Mouse (Mus musculus) mesoderm, embryonic 11.5 days (tissue): ENCODE results near the gene Zfhx3.

Source experiments
- DNase-seq: peaks from one replicate; pipeline ENCODE4 v3.0.0-alpha.2; 2012; ENCODE audit warnings: low read depth, low spot score

Gene Zfhx3

GRCm38 (mm10) chr8:108886599-108887255 is 944.3 kb downstream of the Zfhx3 start:
- DNase-seq = peak; percentile 76

- DNase-seq = no peak
Observed at GRCm38 (mm10) chr8:108887256-108887615, 944.8 kb downstream of the Zfhx3 start.

- DNase-seq = no peak
Observed at GRCm38 (mm10) chr8:108887890-108888289, 945.4 kb downstream of the Zfhx3 start.

GRCm38 (mm10) chr8:108888924-108889323 is 946.5 kb downstream of the Zfhx3 start:
- DNase-seq = no peak

- no peak for DNase-seq
Observed at GRCm38 (mm10) chr8:108889406-108889805, 947.0 kb downstream of the Zfhx3 start.

GRCm38 (mm10) chr8:108894287-108894686 is 951.8 kb downstream of the Zfhx3 start:
- DNase-seq = no peak

- DNase-seq = no peak
Observed at GRCm38 (mm10) chr8:108896468-108897346, 954.3 kb downstream of the Zfhx3 start.

GRCm38 (mm10) chr8:108897347-108898100 is 955.1 kb downstream of the Zfhx3 start:
- DNase-seq = no peak

GRCm38 (mm10) chr8:108899251-108899771 is 956.9 kb downstream of the Zfhx3 start:
- no peak for DNase-seq

GRCm38 (mm10) chr8:108900541-108900940 is 958.1 kb downstream of the Zfhx3 start:
- DNase-seq = no peak

GRCm38 (mm10) chr8:108901208-108901607 is 958.8 kb downstream of the Zfhx3 start:
- no peak for DNase-seq

GRCm38 (mm10) chr8:108903550-108903949 is 961.1 kb downstream of the Zfhx3 start:
- no peak for DNase-seq

- no peak for DNase-seq
Observed at GRCm38 (mm10) chr8:108904288-108904971, 962.0 kb downstream of the Zfhx3 start.

GRCm38 (mm10) chr8:108908066-108908465 is 965.6 kb downstream of the Zfhx3 start:
- no peak for DNase-seq

GRCm38 (mm10) chr8:108908540-108908939 is 966.1 kb downstream of the Zfhx3 start:
- DNase-seq = no peak

GRCm38 (mm10) chr8:108909035-108909434 is 966.6 kb downstream of the Zfhx3 start:
- DNase-seq = no peak

GRCm38 (mm10) chr8:108909455-108909854 is 967.0 kb downstream of the Zfhx3 start:
- DNase-seq = no peak

- DNase-seq = no peak
Observed at GRCm38 (mm10) chr8:108910843-108911242, 968.4 kb downstream of the Zfhx3 start.

- DNase-seq = peak; percentile 90
Observed at GRCm38 (mm10) chr8:108911511-108911910, 969.1 kb downstream of the Zfhx3 start.

- no peak for DNase-seq
Observed at GRCm38 (mm10) chr8:108912998-108913397, 970.6 kb downstream of the Zfhx3 start.

- no peak for DNase-seq
Observed at GRCm38 (mm10) chr8:108915425-108915824, 973.0 kb downstream of the Zfhx3 start.
